Mouse (Mus musculus): ENCODE results near the gene Borcs5. TPM values are rescaled to one million over a fixed set of nuclear protein-coding genes. Genes with fewer than 3 reads are reported as not detected.

The Borcs5 gene
- polyA plus RNA-seq, 1 experiment from 2014 or later: 13.9 TPM

- Histone ChIP-seq H3K4me2 (ENCODE audit: low read depth, low read length) (no peak overlapping the region), H3K9me3 (ENCODE audit: control insufficient read depth, low read length) (no peaks in the 10 kb centered on the region), H3K9ac (ENCODE audit: low read length) (no peak overlapping the region), H3K36me3 (ENCODE audit: control insufficient read depth, insufficient read depth, low read length) (no peaks in the 10 kb centered on the region), H3K4me1 (replicated peaks; ENCODE audit: control insufficient read depth, insufficient read depth, low read length) (no peaks in the 10 kb centered on the region), H3K27ac (ENCODE audit: low read length) (no peak overlapping the region), H3K27me3 (ENCODE audit: control insufficient read depth, insufficient read depth, low read depth, low read length) (no peaks in the 10 kb centered on the region), H3K4me3 (ENCODE audit: low read length) (no peak overlapping the region)
- 94% methylated on average over 4 of the region's 4 CpGs for WGBS
- ATAC-seq (ENCODE audit: low read depth): no peak
Observed at GRCm38 (mm10) chr6:134751087-134751486, 111.8 kb downstream of the Borcs5 start.

GRCm38 (mm10) chr6:134751883-134752647 is 112.8 kb downstream of the Borcs5 start:
- WGBS: 82% methylated on average over 5 of the region's 5 CpGs
- no peak for ATAC-seq (ENCODE audit: low read depth)
- Histone ChIP-seq H3K4me3 (ENCODE audit: low read length) (no peak overlapping the region), H3K9ac (ENCODE audit: low read length) (no peak overlapping the region), H3K4me1 (replicated peaks; ENCODE audit: control insufficient read depth, insufficient read depth, low read length) (no peaks in the 10 kb centered on the region), H3K27ac (ENCODE audit: low read length) (no peak overlapping the region), H3K4me2 (ENCODE audit: low read depth, low read length) (no peak overlapping the region), H3K9me3 (ENCODE audit: control insufficient read depth, low read length) (no peaks in the 10 kb centered on the region), H3K36me3 (ENCODE audit: control insufficient read depth, insufficient read depth, low read length) (no peaks in the 10 kb centered on the region), H3K27me3 (ENCODE audit: control insufficient read depth, insufficient read depth, low read depth, low read length) (no peaks in the 10 kb centered on the region)

- no peak for ATAC-seq (ENCODE audit: low read depth)
Observed at GRCm38 (mm10) chr6:134753412-134753811, 114.1 kb downstream of the Borcs5 start.

GRCm38 (mm10) chr6:134753858-134754257 is 114.5 kb downstream of the Borcs5 start:
- Histone ChIP-seq H3K4me3 (ENCODE audit: low read length) (no peak overlapping the region), H3K4me2 (ENCODE audit: low read depth, low read length) (no peak overlapping the region), H3K27me3 (ENCODE audit: control insufficient read depth, insufficient read depth, low read depth, low read length) (no peaks in the 10 kb centered on the region), H3K9ac (ENCODE audit: low read length) (no peak overlapping the region), H3K27ac (ENCODE audit: low read length) (no peak overlapping the region), H3K36me3 (ENCODE audit: control insufficient read depth, insufficient read depth, low read length) (0 out of 2 replicates have a peak, but pooled peaks cover 2% of the 10 kb centered on the region), H3K9me3 (ENCODE audit: control insufficient read depth, low read length) (no peaks in the 10 kb centered on the region), H3K4me1 (replicated peaks; ENCODE audit: control insufficient read depth, insufficient read depth, low read length) (no peaks in the 10 kb centered on the region)
- ATAC-seq (ENCODE audit: low read depth): no peak
- 90% methylated on average over 11 of the region's 11 CpGs for WGBS

More at GRCm38 (mm10) chr6:134753412-134753811, 114.1 kb downstream of the Borcs5 start:
- no peaks in the 10 kb centered on the region for H3K9me3 ChIP-seq (ENCODE audit: control insufficient read depth, low read length)
- H3K27me3 ChIP-seq (ENCODE audit: control insufficient read depth, insufficient read depth, low read depth, low read length): no peaks in the 10 kb centered on the region
- no peak overlapping the region for H3K9ac ChIP-seq (ENCODE audit: low read length)
- 96% methylated on average over 4 of the region's 4 CpGs for WGBS
- H3K36me3 ChIP-seq (ENCODE audit: control insufficient read depth, insufficient read depth, low read length): 0 out of 2 replicates have a peak, but pooled peaks cover under 1% of the 10 kb centered on the region
- H3K4me1 ChIP-seq (replicated peaks; ENCODE audit: control insufficient read depth, insufficient read depth, low read length): no peaks in the 10 kb centered on the region
- H3K27ac ChIP-seq (ENCODE audit: low read length): no peak overlapping the region
- no peak overlapping the region for H3K4me3 ChIP-seq (ENCODE audit: low read length)
- no peak overlapping the region for H3K4me2 ChIP-seq (ENCODE audit: low read depth, low read length)

GRCm38 (mm10) chr6:134756058-134756457 is 116.7 kb downstream of the Borcs5 start:
- no peak for ATAC-seq (ENCODE audit: low read depth)
- no peak overlapping the region for H3K27ac ChIP-seq (ENCODE audit: low read length)
- H3K4me3 ChIP-seq (ENCODE audit: low read length): no peak overlapping the region
- H3K9ac ChIP-seq (ENCODE audit: low read length): no peak overlapping the region
- WGBS: 95% methylated on average over 4 of the region's 4 CpGs
- H3K4me2 ChIP-seq (ENCODE audit: low read depth, low read length): no peak overlapping the region
- H3K36me3 ChIP-seq (ENCODE audit: control insufficient read depth, insufficient read depth, low read length): 0 out of 2 replicates have a peak, but pooled peaks cover 2% of the 10 kb centered on the region
- H3K9me3 ChIP-seq (ENCODE audit: control insufficient read depth, low read length): no peaks in the 10 kb centered on the region
- no peaks in the 10 kb centered on the region for H3K4me1 ChIP-seq (replicated peaks; ENCODE audit: control insufficient read depth, insufficient read depth, low read length)
- H3K27me3 ChIP-seq (ENCODE audit: control insufficient read depth, insufficient read depth, low read depth, low read length): no peaks in the 10 kb centered on the region

Other genes with a start within 250 kb of the Borcs5 start
- 5.0 and 5.4 TPM in 2 replicates for gene Bcl2l14, start 243.2 kb upstream of the Borcs5 start, polyA plus RNA-seq (2015; fragmentation: Nextera tagmentation; extraction: Ambion mirVana)
- gene Lrp6, start 72.5 kb upstream of the Borcs5 start, polyA plus RNA-seq (2015; fragmentation: Nextera tagmentation; extraction: Ambion mirVana): 22.4 and 22.7 TPM in 2 replicates
- 8.4 and 9.8 TPM in 2 replicates for gene Mansc1, start 7.0 kb upstream of the Borcs5 start, polyA plus RNA-seq (2015; fragmentation: Nextera tagmentation; extraction: Ambion mirVana)
- gene Dusp16, start 153.1 kb downstream of the Borcs5 start, polyA plus RNA-seq (2015; fragmentation: Nextera tagmentation; extraction: Ambion mirVana): 9.7 and 10.9 TPM in 2 replicates
- gene Crebl2, start 190.6 kb downstream of the Borcs5 start, polyA plus RNA-seq (2015; fragmentation: Nextera tagmentation; extraction: Ambion mirVana): 3.0 and 3.5 TPM in 2 replicates